Mouse (Mus musculus) hindbrain, postnatal 0 days (tissue): ENCODE data around the gene 6330403K07Rik. TPM values are rescaled to one million over a fixed set of nuclear protein-coding genes. Genes with fewer than 3 reads are reported as not detected.

Source experiments
- ATAC-seq: fragments of 200-750 bp; cut with Nextera tagmentation; 2 replicates; pipeline ENCODE4 v1.8.0; 2017; ENCODE audit warnings: mild to moderate bottlenecking, moderate TSS enrichment, moderate library complexity
- DNase-seq: peaks from one replicate; pipeline ENCODE4 v3.0.0-alpha.2; 2015; ENCODE audit warnings: low spot score
- H3K27ac ChIP-seq: fragments of 300-500 bp; sonication (generic); 2 replicates; pipeline ENCODE4 v1.5.1; 2014; ENCODE audit warnings: mild to moderate bottlenecking
- H3K27me3 ChIP-seq: fragments of 300-500 bp; sonication (generic); 2 replicates; pipeline ENCODE4 v1.6.1; 2014; ENCODE audit warnings: low read length, mixed read lengths; ENCODE audit not compliant: insufficient read depth
- H3K36me3 ChIP-seq: fragments of 300-500 bp; sonication (generic); 2 replicates; pipeline ENCODE4 v1.6.1; 2014; ENCODE audit warnings: low read length, mixed read lengths; ENCODE audit not compliant: insufficient read depth
- H3K4me1 ChIP-seq: fragments of 300-500 bp; sonication (generic); 2 replicates; pipeline ENCODE4 v1.6.1; 2014; ENCODE audit warnings: antibody characterized with exemption, low read length, mixed read lengths; ENCODE audit not compliant: insufficient read depth
- H3K4me2 ChIP-seq: fragments of 300-500 bp; sonication (generic); 2 replicates; pipeline ENCODE4 v1.6.1; 2014; ENCODE audit warnings: low read depth, mild to moderate bottlenecking, low read length, moderate library complexity, mixed read lengths
- H3K4me3 ChIP-seq: fragments of 300-500 bp; sonication (generic); 2 replicates; pipeline ENCODE4 v1.5.1; 2014; ENCODE audit warnings: low read length
- H3K9ac ChIP-seq: fragments of 300-500 bp; sonication (generic); replicated peaks from 2 replicates; pipeline ENCODE4 v1.6.1; 2014; ENCODE audit warnings: mild to moderate bottlenecking, low read length, moderate library complexity, mixed read lengths
- H3K9me3 ChIP-seq: fragments of 300-500 bp; sonication (generic); 2 replicates; pipeline ENCODE4 v1.6.1; 2016; ENCODE audit warnings: low read length, mixed read lengths
- CTCF ChIP-seq: IDR thresholded peaks from 2 replicates; pipeline ENCODE4 v1.5.1; 2016; ENCODE audit warnings: antibody characterized with exemption, control low read depth, low read depth
- WGBS: fragments of 180-500 bp; shearing (Covaris S2); extraction: QIAGEN DNeasy Blood & Tissue Kit; methylation state at CpG from one replicate; pipeline ENCODE4 v1.1.7; 2014; 5-methylcytosine and 5-hydroxymethylcytosine counted together
- polyA plus RNA-seq: library from polyadenylated mRNA; unstranded; fragments of >200 nt; fragmentation: Nextera tagmentation; extraction: Ambion mirVana; gene quantifications from 2 replicates; pipeline ENCODE4 v1.2.1, GENCODE M21; 2015
- total RNA-seq: library from RNA; depleted of rRNA; stranded (reverse); fragments of >200 nt; gene quantifications from 2 replicates; pipeline ENCODE4 v1.2.3, GENCODE M21; 2014

Gene 6330403K07Rik
- total and polyA plus RNA-seq, 2 experiments from 2014 or later: 681 to 696 TPM

DNA sequence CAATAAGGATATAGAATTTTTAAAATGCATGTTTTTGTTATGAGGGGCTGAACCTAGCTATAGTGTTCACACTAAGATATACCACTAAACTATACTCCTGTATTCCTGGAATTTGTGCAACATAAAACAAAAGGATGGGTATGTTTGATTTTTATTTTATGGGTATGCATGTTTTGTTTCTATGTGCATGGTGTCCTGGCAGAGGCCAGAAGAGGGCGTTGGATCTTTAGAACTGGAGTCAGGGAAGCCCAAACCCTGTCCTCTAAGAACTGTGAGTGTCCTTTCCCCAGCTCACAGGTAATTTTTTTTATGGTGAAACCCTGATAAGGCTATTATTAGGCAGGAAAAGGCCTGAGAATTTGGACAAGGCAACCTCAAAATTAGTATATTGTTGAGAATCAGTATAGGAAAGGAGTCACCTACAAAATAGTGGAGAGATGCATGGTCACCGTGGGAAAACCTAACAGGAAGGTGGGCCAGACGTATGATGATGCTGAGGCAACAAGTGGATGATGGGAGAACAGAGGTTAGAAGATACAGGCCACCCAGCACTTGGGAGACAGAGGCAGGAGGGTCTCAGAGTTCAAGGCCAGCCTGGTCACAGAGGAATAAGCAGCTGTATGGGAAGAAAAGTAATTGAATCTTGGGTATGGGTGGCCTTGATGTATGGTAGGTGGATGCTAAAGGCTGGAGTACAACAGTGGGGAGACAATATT lies 3.8 kb downstream of the 6330403K07Rik start:
- H3K36me3 ChIP-seq: peaks cover 21% of the 10 kb centered on the region
- 0 out of 2 replicates have a peak, but pooled peaks cover 5% of the 10 kb centered on the region for H3K4me1 ChIP-seq
- no peak overlapping the region for H3K4me2 ChIP-seq
- no peaks in the 10 kb centered on the region for H3K9me3 ChIP-seq
- peak; percentile 47 for TF ChIP-seq CTCF
- no peak overlapping the region for H3K27ac ChIP-seq
- 73% methylated on average over 3 of the region's 3 CpGs for WGBS
- DNase-seq (peak; percentile 19), ATAC-seq (no peak)
- H3K9ac ChIP-seq: no peak overlapping the region
- H3K27me3 ChIP-seq: no peaks in the 10 kb centered on the region
- H3K4me3 ChIP-seq: no peak overlapping the region

DNA sequence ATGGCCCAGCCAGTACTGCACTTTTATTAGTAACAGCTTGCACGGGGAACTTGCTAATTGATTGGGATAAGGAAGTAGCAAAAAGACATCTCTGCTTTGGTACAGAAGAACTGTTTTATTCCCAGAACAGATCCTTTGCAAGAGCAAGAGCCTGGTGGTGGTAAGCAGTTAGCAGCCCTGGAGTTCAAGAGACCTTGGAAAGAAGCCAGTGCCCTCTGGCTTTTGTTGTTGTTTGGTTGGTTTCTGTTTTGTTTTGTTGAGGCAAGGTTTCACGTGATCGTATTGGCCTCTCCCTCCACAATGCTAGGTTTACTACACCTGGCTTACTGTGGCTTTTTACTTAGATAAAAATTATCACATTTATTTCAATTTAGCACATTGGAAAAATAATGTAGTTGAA lies 5.0 kb downstream of the 6330403K07Rik start:
- H3K36me3 ChIP-seq: peaks cover 21% of the 10 kb centered on the region
- TF ChIP-seq CTCF: no peak
- no peak overlapping the region for H3K9ac ChIP-seq
- 0 out of 2 replicates have a peak, but pooled peaks cover 5% of the 10 kb centered on the region for H3K4me1 ChIP-seq
- no peak overlapping the region for H3K27ac ChIP-seq
- ATAC-seq: no peak
- H3K4me2 ChIP-seq: no peak overlapping the region
- H3K27me3 ChIP-seq: no peaks in the 10 kb centered on the region
- H3K9me3 ChIP-seq: no peaks in the 10 kb centered on the region
- DNase-seq: no peak
- no peak overlapping the region for H3K4me3 ChIP-seq
- 58% methylated on average over 3 of the region's 3 CpGs for WGBS

GRCm38 (mm10) chr11:71019201-71020068 lies 13.9 kb downstream of the 6330403K07Rik start, which contains the start of the genes Mis12 and Derl2:
TSS of gene Mis12 (plus strand) at chr11:71019611.
TSS of gene Derl2 (minus strand) at chr11:71019841.
- ATAC-seq (peak; percentile 100), DNase-seq (peak; percentile 98)
- Histone ChIP-seq H3K9me3 (no peaks in the 10 kb centered on the region), H3K9ac (peak within 1 kb of the TSS; percentile 92), H3K36me3 (no peaks in the 10 kb centered on the region), H3K4me1 (peaks cover 16% of the 10 kb centered on the region), H3K4me3 (peak within 1 kb of the TSS; percentile 86), H3K27me3 (no peaks in the 10 kb centered on the region), H3K27ac (peak within 1 kb of the TSS; percentile 87), H3K4me2 (peak within 1 kb of the TSS; percentile 69)
- no peak for TF ChIP-seq CTCF
- under 1% methylated on average over 66 of the region's 71 CpGs for WGBS

DNA sequence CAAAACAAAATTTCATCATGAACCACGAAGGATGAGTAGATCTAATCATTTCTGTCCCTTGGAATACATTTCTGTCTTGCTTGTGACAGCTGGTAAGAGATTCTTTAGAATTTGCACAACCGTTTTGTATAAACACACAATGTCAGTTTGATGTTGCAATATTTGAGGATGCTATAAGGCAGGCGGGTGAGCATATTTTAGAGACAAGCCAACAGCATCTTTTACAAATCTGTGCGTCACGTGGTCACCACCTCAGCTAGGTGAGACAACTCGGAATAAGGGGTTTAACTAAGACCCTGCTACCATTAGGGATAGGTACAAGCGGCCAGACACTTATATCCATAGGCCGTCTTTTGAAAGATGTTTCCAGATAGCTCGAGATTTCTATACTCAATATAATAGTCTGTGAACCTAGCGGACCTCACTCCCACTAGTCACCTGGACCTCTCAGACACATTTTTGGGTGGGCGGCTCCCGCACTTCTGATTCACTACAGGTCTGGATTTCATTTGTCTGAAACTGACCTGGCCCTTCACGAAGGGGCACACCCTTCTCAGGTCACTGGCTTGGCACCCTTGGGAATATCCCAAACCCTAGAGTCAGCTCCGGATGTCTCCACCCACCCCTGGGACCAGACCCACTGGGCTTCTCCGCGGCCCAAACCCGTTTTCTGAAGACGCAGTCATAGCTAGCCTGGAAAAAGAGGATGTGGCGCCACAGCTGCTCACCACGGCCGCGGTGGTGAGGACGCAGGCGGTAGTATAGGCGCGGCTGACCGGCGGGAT lies 14.7 kb downstream of the 6330403K07Rik start:
- no peaks in the 10 kb centered on the region for H3K27me3 ChIP-seq
- peak overlapping the region; percentile 69 for H3K4me2 ChIP-seq
- 5% methylated on average over 28 of the region's 28 CpGs for WGBS
- H3K4me1 ChIP-seq: peaks cover 16% of the 10 kb centered on the region
- 0 out of 2 replicates have a peak, but pooled peaks cover 3% of the 10 kb centered on the region for H3K36me3 ChIP-seq
- no peak for TF ChIP-seq CTCF
- H3K27ac ChIP-seq: peak overlapping the region; percentile 87
- DNase-seq (no peak), ATAC-seq (no peak)
- peak overlapping the region; percentile 92 for H3K9ac ChIP-seq
- H3K4me3 ChIP-seq: peak overlapping the region; percentile 86
- no peaks in the 10 kb centered on the region for H3K9me3 ChIP-seq

DNA sequence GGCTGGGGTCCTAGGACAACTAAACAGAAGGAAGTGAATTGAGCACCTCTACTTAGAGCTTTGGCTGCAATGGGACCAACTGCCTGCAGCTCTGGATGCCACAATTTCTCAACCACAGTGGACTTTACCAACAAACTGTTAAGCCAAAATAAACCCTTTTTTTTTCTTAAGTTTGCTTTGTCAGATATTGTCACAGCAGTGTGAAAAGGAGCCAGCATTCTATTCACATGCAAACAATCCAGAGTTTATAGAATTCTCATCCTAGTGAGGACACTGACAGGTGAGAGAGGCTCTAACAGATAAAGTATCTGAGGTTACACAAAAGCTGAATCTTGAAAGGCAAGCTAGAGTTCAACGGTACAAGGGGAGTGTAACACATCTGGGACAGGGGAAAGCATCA lies 16.3 kb downstream of the 6330403K07Rik start:
- Histone ChIP-seq H3K36me3 (peaks cover 7% of the 10 kb centered on the region; the same call in 1 of the 2 replicates), H3K4me3 (no peak overlapping the region), H3K9me3 (no peaks in the 10 kb centered on the region), H3K9ac (no peak overlapping the region), H3K4me2 (no peak overlapping the region), H3K27me3 (no peaks in the 10 kb centered on the region), H3K27ac (no peak overlapping the region), H3K4me1 (peaks cover 16% of the 10 kb centered on the region)
- 96% methylated on average over 1 of the region's 1 CpGs for WGBS
- no peak for TF ChIP-seq CTCF
- DNase-seq: no peak
- ATAC-seq: no peak

DNA sequence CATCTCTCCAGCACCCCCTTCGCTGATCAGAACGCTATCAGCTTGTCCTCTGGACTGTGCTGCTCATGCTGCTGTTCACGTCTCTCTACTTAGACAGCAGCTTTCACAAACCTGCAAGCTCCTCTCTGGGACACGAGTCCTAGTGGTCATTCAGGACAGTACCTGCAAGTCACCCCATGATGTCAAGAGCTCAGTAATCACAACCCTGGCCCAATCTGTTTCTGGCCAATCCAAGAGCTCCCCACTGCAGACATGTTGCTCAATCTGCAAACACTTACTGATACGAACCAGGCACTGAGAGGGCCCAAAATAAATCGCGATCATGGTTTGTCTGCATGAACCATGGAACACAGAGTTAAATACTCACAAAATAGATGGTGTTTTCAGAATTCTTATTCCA lies 20.6 kb downstream of the 6330403K07Rik start:
- 95% methylated on average over 7 of the region's 7 CpGs for WGBS
- Histone ChIP-seq H3K4me1 (peaks cover 7% of the 10 kb centered on the region), H3K36me3 (peaks cover 34% of the 10 kb centered on the region), H3K9me3 (no peaks in the 10 kb centered on the region), H3K27me3 (no peaks in the 10 kb centered on the region), H3K9ac (no peak overlapping the region), H3K4me3 (no peak overlapping the region), H3K27ac (no peak overlapping the region), H3K4me2 (no peak overlapping the region)
- TF ChIP-seq CTCF: no peak
- DNase-seq: no peak
- ATAC-seq: no peak
